Mouse (Mus musculus): ENCODE results near the gene Adamtsl3.

DNA sequence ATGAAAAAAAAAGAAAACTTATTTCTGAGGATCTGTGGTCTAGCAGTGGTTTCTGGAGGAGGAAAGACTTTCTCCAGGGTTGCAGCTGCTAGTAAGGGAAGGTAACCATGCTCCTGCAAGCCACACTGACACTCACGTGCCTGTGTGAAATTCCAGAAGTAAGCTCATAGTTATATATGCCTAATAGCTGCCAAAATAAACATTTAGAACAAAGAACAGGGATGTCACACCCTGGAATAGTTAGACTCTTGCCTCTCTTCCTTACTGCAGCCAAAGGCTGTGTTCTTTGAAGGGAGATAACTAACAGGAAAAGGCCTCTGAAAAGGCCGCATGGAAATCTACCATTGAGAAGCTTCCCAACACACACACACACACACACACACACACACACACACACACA lies 96.1 kb downstream of the Adamtsl3 start:
- TF ChIP-seq NANOG (IDR thresholded peaks at IDR 0.05; ENCODE audit: borderline replicate concordance, low read length): no peak
- no peak for TF ChIP-seq CTCF (conservative IDR thresholded peaks at IDR 0.05; ENCODE audit: low read length)
- TF ChIP-seq POU5F1 (IDR thresholded peaks at IDR 0.05; ENCODE audit: borderline replicate concordance, low read length): no peak
